ENCODE assay signal across 19 mouse cellular contexts in genomic region chr2:26400296-26400695, GRCm38 (mm10).
"Had no signal": no experiment of that assay in that cellular context is flagged by ENCODE, and none has a peak within 500 bp of the region (broad histone marks: within the 10 kb centered on the region; RNA-seq: fewer than 3 reads in every experiment).

No protein-coding gene starts in this region.

- H3K9me3 ChIP-seq: lung, embryonic 15.5 days; megakaryocyte, embryonic 14.5 days; midbrain, embryonic 13.5 days; midbrain, embryonic 15.5 days; neural tube, embryonic 13.5 days; neural tube, embryonic 15.5 days had no signal

- H3K4me3 ChIP-seq: lung, embryonic 15.5 days; megakaryocyte, embryonic 14.5 days; midbrain, embryonic 13.5 days; midbrain, embryonic 15.5 days; neural tube, embryonic 13.5 days; neural tube, embryonic 15.5 days had no signal

- H3K4me2 ChIP-seq: lung, embryonic 15.5 days; midbrain, embryonic 13.5 days; midbrain, embryonic 15.5 days; neural tube, embryonic 13.5 days; neural tube, embryonic 15.5 days had no signal

- ATAC-seq: lung, postnatal 0 days; midbrain, embryonic 13.5 days; midbrain, embryonic 15.5 days had no signal

- DNase-seq: lung, adult 2 months; lung, postnatal 14 days; lung, postnatal 36 days; retina, postnatal 1 day; right cerebral cortex, adult 18-20 months; right cerebral cortex, postnatal 25 days; right cerebral cortex, postnatal 4 days; spleen, adult 18-20 months; thymus, adult 18-20 months; thymus, postnatal 14 days; thymus, postnatal 36 days had no signal

- H3K27me3 ChIP-seq: lung, embryonic 15.5 days; megakaryocyte, embryonic 14.5 days; midbrain, embryonic 13.5 days; midbrain, embryonic 15.5 days; neural tube, embryonic 13.5 days; neural tube, embryonic 15.5 days had no signal

- H3K9ac ChIP-seq: lung, embryonic 15.5 days; midbrain, embryonic 13.5 days; midbrain, embryonic 15.5 days; neural tube, embryonic 13.5 days; neural tube, embryonic 15.5 days had no signal

- H3K27ac ChIP-seq: lung, embryonic 15.5 days; macrophage; midbrain, embryonic 13.5 days; midbrain, embryonic 15.5 days; neural tube, embryonic 13.5 days; neural tube, embryonic 15.5 days had no signal

- H3K4me1 ChIP-seq: lung, embryonic 15.5 days had no signal
